Mouse (Mus musculus) G1E (cell line): ENCODE data around the gene Mettl3. TPM values are rescaled to one million over a fixed set of nuclear protein-coding genes. Genes with fewer than 3 reads are reported as not detected.

ENCODE experiments used
- ATAC-seq: 2 replicates; pipeline ENCODE4 v1.8.0; 2016; ENCODE audit warnings: mild to moderate bottlenecking; ENCODE audit not compliant: insufficient number of reproducible peaks, poor library complexity, low FRiP score, severe bottlenecking; ENCODE audit errors: extremely low read depth
- DNase-seq: peaks from one replicate; pipeline ENCODE4 v3.0.0; 2012; ENCODE audit warnings: low spot score
- H3K27me3 ChIP-seq: 2 replicates; pipeline ENCODE4 v1.6.1; 2012; ENCODE audit warnings: mild to moderate bottlenecking, low read length, inconsistent platforms; ENCODE audit not compliant: insufficient read depth
- H3K36me3 ChIP-seq: replicated peaks from 2 replicates; pipeline ENCODE3; 2012; ENCODE audit warnings: mild to moderate bottlenecking, inconsistent platforms
- H3K4me1 ChIP-seq: 2 replicates; pipeline ENCODE4 v1.6.1; 2012; ENCODE audit warnings: low read depth, low read length, inconsistent platforms, mixed read lengths; ENCODE audit not compliant: insufficient read depth
- H3K4me3 ChIP-seq: 2 replicates; pipeline ENCODE4 v1.5.1; 2012; ENCODE audit warnings: low read depth, mild to moderate bottlenecking, inconsistent platforms, low read length, moderate library complexity, mixed read lengths
- H3K9me3 ChIP-seq: replicated peaks from 2 replicates; pipeline ENCODE4 v1.6.1; 2012; ENCODE audit warnings: inconsistent platforms
- CTCF ChIP-seq: IDR thresholded peaks from 2 replicates; pipeline ENCODE4 v1.5.1; 2012; ENCODE audit warnings: low read depth, low read length, inconsistent platforms, mixed read lengths
- GATA1 ChIP-seq: IDR thresholded peaks from 2 replicates; pipeline ENCODE4 v1.6.1; 2012; ENCODE audit warnings: borderline replicate concordance, low read length, inconsistent platforms, mixed read lengths
- GATA2 ChIP-seq: IDR thresholded peaks from 2 replicates; pipeline ENCODE4 v1.6.1; 2012; ENCODE audit warnings: low read depth, low read length, inconsistent platforms, borderline replicate concordance
- POLR2AphosphoS5 ChIP-seq: IDR thresholded peaks from 2 replicates; pipeline ENCODE4 v1.6.1; 2012; ENCODE audit warnings: low read depth, low read length, inconsistent platforms; ENCODE audit not compliant: insufficient replicate concordance
- TAL1 ChIP-seq: conservative IDR thresholded peaks from 2 replicates; pipeline ENCODE4 v1.6.1; 2012; ENCODE audit warnings: low read depth, low read length, inconsistent platforms, mixed read lengths
- polyA plus RNA-seq: library from polyadenylated mRNA; stranded (reverse); fragments of >175 nt; gene quantifications from 2 replicates; pipeline ENCODE4 v1.2.3, GENCODE M21; 2012
- total RNA-seq, 2 experiments: library from RNA; stranded (forward) in 1 of 2; stranded (reverse) in 1 of 2; fragments of 200-1000 nt in 1 of 2; fragments of >200 nt in 1 of 2; fragmentation: Nextera tagmentation in 1 of 2; gene quantifications; 2 replicates each; pipeline ENCODE4 v1.2.3; 2014 to 2017

The Mettl3 gene
- total and polyA plus RNA-seq, 3 experiments, result 16.5 to 98.6 (median 74.2) TPM

GRCm38 (mm10) chr14:52284191-52284590 lies 20.7 kb downstream of the Mettl3 start:
- Histone ChIP-seq H3K27me3 (no peaks in the 10 kb centered on the region), H3K4me3 (no peak overlapping the region), H3K4me1 (peaks cover 31% of the 10 kb centered on the region), H3K9me3 (no peaks in the 10 kb centered on the region), H3K36me3 (peaks cover 66% of the 10 kb centered on the region)
- TF ChIP-seq GATA1 (no peak), POLR2AphosphoS5 (no peak), CTCF (no peak), TAL1 (no peak), GATA2 (no peak)
- DNase-seq (no peak), ATAC-seq (no peak)

GRCm38 (mm10) chr14:52283629-52284028 lies 21.3 kb downstream of the Mettl3 start:
- no peaks in the 10 kb centered on the region for H3K9me3 ChIP-seq
- no peak overlapping the region for H3K4me3 ChIP-seq
- no peaks in the 10 kb centered on the region for H3K27me3 ChIP-seq
- H3K4me1 ChIP-seq, result peaks cover 31% of the 10 kb centered on the region
- DNase-seq (no peak), ATAC-seq (no peak)
- no peak for TF ChIP-seq CTCF
- no peak for TF ChIP-seq TAL1
- no peak for TF ChIP-seq GATA1
- TF ChIP-seq GATA2, result no peak
- H3K36me3 ChIP-seq, result peaks cover 63% of the 10 kb centered on the region

GRCm38 (mm10) chr14:52279747-52280120 lies 25.2 kb downstream of the Mettl3 start:
- H3K36me3 ChIP-seq, result peaks cover 42% of the 10 kb centered on the region
- TF ChIP-seq CTCF, result no peak
- TF ChIP-seq POLR2AphosphoS5, result no peak
- TF ChIP-seq GATA2, result no peak
- no peak for TF ChIP-seq TAL1
- TF ChIP-seq GATA1, result no peak
- no peaks in the 10 kb centered on the region for H3K27me3 ChIP-seq
- peaks cover 31% of the 10 kb centered on the region for H3K4me1 ChIP-seq
- peak overlapping the region; percentile 86 for H3K4me3 ChIP-seq
- DNase-seq (peak; percentile 16), ATAC-seq (no peak)
- no peaks in the 10 kb centered on the region for H3K9me3 ChIP-seq

GRCm38 (mm10) chr14:52278932-52279746 lies 25.8 kb downstream of the Mettl3 start, which contains the start of the genes Tox4 and Rab2b:
Gene Tox4 (plus strand): TSS chr14:52279146.
Gene Rab2b (minus strand): TSS chr14:52279545.
- Histone ChIP-seq H3K36me3 (peaks cover 41% of the 10 kb centered on the region), H3K27me3 (no peaks in the 10 kb centered on the region), H3K4me1 (peaks cover 29% of the 10 kb centered on the region), H3K4me3 (peak within 1 kb of the TSS; percentile 86), H3K9me3 (no peaks in the 10 kb centered on the region)
- DNase-seq (peak; percentile 95), ATAC-seq (peak; percentile 97)
- TF ChIP-seq CTCF (peak; percentile 80; the same call in 1 of the 2 replicates), GATA2 (no peak), TAL1 (no peak)

- Histone ChIP-seq H3K9me3 (no peaks in the 10 kb centered on the region), H3K4me1 (peaks cover 16% of the 10 kb centered on the region), H3K4me3 (no peak overlapping the region), H3K36me3 (peaks cover 40% of the 10 kb centered on the region), H3K27me3 (no peaks in the 10 kb centered on the region)
- TF ChIP-seq GATA1 (no peak), CTCF (no peak), POLR2AphosphoS5 (no peak), GATA2 (no peak), TAL1 (no peak)
- DNase-seq, result no peak
- ATAC-seq, result no peak
Observed at GRCm38 (mm10) chr14:52277210-52277609, 27.7 kb downstream of the Mettl3 start.

- ATAC-seq (no peak), DNase-seq (no peak)
- no peaks in the 10 kb centered on the region for H3K27me3 ChIP-seq
- peaks cover under 1% of the 10 kb centered on the region; the same call in 1 of the 2 replicates for H3K4me1 ChIP-seq
- H3K9me3 ChIP-seq, result no peaks in the 10 kb centered on the region
- peaks cover 60% of the 10 kb centered on the region for H3K36me3 ChIP-seq
- TF ChIP-seq TAL1 (no peak), GATA2 (no peak), CTCF (no peak), GATA1 (no peak), POLR2AphosphoS5 (no peak)
- no peak overlapping the region for H3K4me3 ChIP-seq
Observed at GRCm38 (mm10) chr14:52272781-52273180, 32.1 kb downstream of the Mettl3 start.
